25 mouse cellular contexts compared by ENCODE assay signal in genomic region chr8:63112919-63113318, GRCm38 (mm10).
DNase-seq lines count a peak whose midpoint lies in the region; ATAC-seq and TF ChIP-seq lines count a peak whose summit lies in the region.
"Had no signal": no experiment of that assay in that cellular context is flagged by ENCODE, and none has a peak within 500 bp of the region (broad histone marks: within the 10 kb centered on the region; RNA-seq: fewer than 3 reads in every experiment).

No protein-coding gene starts in this region.

- no peak for TF ChIP-seq POLR2A in brain, embryonic 14.5 days (IDR thresholded peaks at IDR 0.05; ENCODE audit: borderline replicate concordance, extremely low read depth, insufficient read depth, insufficient read length, poor library complexity, severe bottlenecking)

- no peak overlapping the region for H3K4me2 ChIP-seq in midbrain, embryonic 14.5 days (ENCODE audit: low read length)
- no peak overlapping the region for H3K4me2 ChIP-seq in midbrain, embryonic 16.5 days (ENCODE audit: low read length)
- no peak overlapping the region for H3K4me2 ChIP-seq in hindbrain, embryonic 14.5 days (replicated peaks)
- no peak overlapping the region for H3K4me2 ChIP-seq in hindbrain, postnatal 0 days (ENCODE audit: low read depth, low read length)
- H3K4me2 ChIP-seq in forebrain, embryonic 13.5 days: no peak overlapping the region
- H3K4me2 ChIP-seq: heart, embryonic 12.5 days; heart, embryonic 15.5 days had no signal

- H3K4me3 ChIP-seq in midbrain, embryonic 14.5 days (replicated peaks; ENCODE audit: low read depth, low read length): no peak overlapping the region
- H3K4me3 ChIP-seq in midbrain, embryonic 16.5 days (ENCODE audit: low read depth, low read length): no peak overlapping the region
- H3K4me3 ChIP-seq in hindbrain, embryonic 14.5 days (replicated peaks; ENCODE audit: low read length): no peak overlapping the region
- H3K4me3 ChIP-seq in hindbrain, postnatal 0 days (ENCODE audit: low read length): no peak overlapping the region
- no peak overlapping the region for H3K4me3 ChIP-seq in forebrain, embryonic 13.5 days
- H3K4me3 ChIP-seq: forebrain, embryonic 10.5 days; heart, embryonic 12.5 days; heart, embryonic 15.5 days had no signal

- no peak overlapping the region for H3K9ac ChIP-seq in midbrain, embryonic 14.5 days (replicated peaks; ENCODE audit: low read length)
- no peak overlapping the region for H3K9ac ChIP-seq in midbrain, embryonic 16.5 days (ENCODE audit: low read depth, low read length)
- no peak overlapping the region for H3K9ac ChIP-seq in hindbrain, embryonic 14.5 days
- no peak overlapping the region for H3K9ac ChIP-seq in hindbrain, postnatal 0 days (replicated peaks; ENCODE audit: low read length)
- no peak overlapping the region for H3K9ac ChIP-seq in forebrain, embryonic 13.5 days
- H3K9ac ChIP-seq: forebrain, postnatal 0 days; heart, embryonic 12.5 days; heart, embryonic 15.5 days had no signal

- no peak for ATAC-seq in midbrain, embryonic 14.5 days (ENCODE audit: low FRiP score, low TSS enrichment)
- ATAC-seq in midbrain, embryonic 16.5 days: no peak
- peak; percentile 75 for ATAC-seq in hindbrain, embryonic 14.5 days (ENCODE audit: low FRiP score)
- peak; percentile 47; the same call in 1 of the 2 replicates for ATAC-seq in hindbrain, postnatal 0 days
- ATAC-seq in forebrain, embryonic 13.5 days: no peak
- ATAC-seq: CD4-positive, CD25-positive, alpha-beta regulatory T cell, adult 4 months; forebrain, embryonic 14.5 days; forebrain, postnatal 0 days; intestine, postnatal 0 days had no signal

- H3K27me3 ChIP-seq in midbrain, embryonic 14.5 days (ENCODE audit: control insufficient read depth, insufficient read depth, low read length): no peaks in the 10 kb centered on the region
- no peaks in the 10 kb centered on the region for H3K27me3 ChIP-seq in midbrain, embryonic 16.5 days (ENCODE audit: control insufficient read depth, insufficient read depth, low read depth, low read length)
- no peaks in the 10 kb centered on the region for H3K27me3 ChIP-seq in hindbrain, embryonic 14.5 days (ENCODE audit: control insufficient read depth, insufficient read depth, low read length)
- H3K27me3 ChIP-seq in hindbrain, postnatal 0 days (ENCODE audit: insufficient read depth, low read length): no peaks in the 10 kb centered on the region
- H3K27me3 ChIP-seq in forebrain, embryonic 13.5 days: no peaks in the 10 kb centered on the region
- H3K27me3 ChIP-seq: heart, embryonic 12.5 days; heart, embryonic 15.5 days had no signal

- no peak overlapping the region for H3K27ac ChIP-seq in midbrain, embryonic 14.5 days (replicated peaks; ENCODE audit: low read depth, low read length)
- H3K27ac ChIP-seq in midbrain, embryonic 16.5 days (ENCODE audit: low read length): no peak overlapping the region
- H3K27ac ChIP-seq in hindbrain, embryonic 14.5 days: no peak overlapping the region
- H3K27ac ChIP-seq in hindbrain, postnatal 0 days: no peak overlapping the region
- H3K27ac ChIP-seq in forebrain, embryonic 13.5 days: no peak overlapping the region
- H3K27ac ChIP-seq: forebrain, embryonic 10.5 days; heart, embryonic 15.5 days had no signal

- no peaks in the 10 kb centered on the region for H3K9me3 ChIP-seq in midbrain, embryonic 14.5 days (ENCODE audit: control insufficient read depth, low read length)
- no peaks in the 10 kb centered on the region for H3K9me3 ChIP-seq in midbrain, embryonic 16.5 days (replicated peaks; ENCODE audit: control insufficient read depth, low read length, poor library complexity, severe bottlenecking)
- no peaks in the 10 kb centered on the region for H3K9me3 ChIP-seq in hindbrain, embryonic 14.5 days (ENCODE audit: control insufficient read depth, low read length)
- no peaks in the 10 kb centered on the region for H3K9me3 ChIP-seq in hindbrain, postnatal 0 days (ENCODE audit: low read length)
- no peaks in the 10 kb centered on the region for H3K9me3 ChIP-seq in forebrain, embryonic 13.5 days (replicated peaks)
- H3K9me3 ChIP-seq: forebrain, embryonic 10.5 days; heart, embryonic 12.5 days; heart, embryonic 15.5 days had no signal

- peak; percentile 8 for DNase-seq in midbrain, embryonic 14.5 days
- DNase-seq in brain, embryonic 14.5 days (ENCODE audit: low read depth): peak; percentile 24
- peak; percentile 34 for DNase-seq in hindbrain, embryonic 14.5 days (ENCODE audit: low spot score)
- no peak for DNase-seq in hindbrain, postnatal 0 days (ENCODE audit: low spot score)
- no peak for DNase-seq in heart, adult 9 months (ENCODE audit: low spot score in 2 of 2)
- no peak for DNase-seq in frontal cortex, postnatal 25 days (ENCODE audit: low spot score in 2 of 2)
- DNase-seq: adrenal gland, adult 2 months; adrenal gland, postnatal 14 days; cerebellum, adult 18-20 months; cerebellum, adult 9-10 months; cerebellum, postnatal 14 days; forebrain, postnatal 0 days; gastrocnemius, postnatal 10 days; gastrocnemius, postnatal 36 days; heart, adult 11 months; heart, postnatal 10 days; heart, postnatal 36 days had no signal

- H3K36me3 ChIP-seq in midbrain, embryonic 14.5 days (ENCODE audit: control insufficient read depth, insufficient read depth, low read length): no peaks in the 10 kb centered on the region
- H3K36me3 ChIP-seq in midbrain, embryonic 16.5 days (ENCODE audit: control insufficient read depth, insufficient read depth, low read length): no peaks in the 10 kb centered on the region
- H3K36me3 ChIP-seq in hindbrain, embryonic 14.5 days (replicated peaks; ENCODE audit: control insufficient read depth, insufficient read depth): no peaks in the 10 kb centered on the region
- no peaks in the 10 kb centered on the region for H3K36me3 ChIP-seq in hindbrain, postnatal 0 days (ENCODE audit: insufficient read depth, low read length)
- H3K36me3 ChIP-seq in forebrain, embryonic 13.5 days (ENCODE audit: poor library complexity, severe bottlenecking): no peaks in the 10 kb centered on the region
- H3K36me3 ChIP-seq: forebrain, embryonic 10.5 days; heart, embryonic 12.5 days; heart, embryonic 15.5 days had no signal

- no peak for TF ChIP-seq CTCF in brain, embryonic 14.5 days (IDR thresholded peaks at IDR 0.05; ENCODE audit: borderline replicate concordance, extremely low read depth, insufficient read depth, insufficient read length)
- no peak for TF ChIP-seq CTCF in hindbrain, postnatal 0 days (IDR thresholded peaks at IDR 0.05; ENCODE audit: low read depth)

- WGBS in midbrain, embryonic 14.5 days: 55% methylated on average over 1 of the region's 1 CpGs
- 66% methylated on average over 1 of the region's 1 CpGs for WGBS in midbrain, embryonic 16.5 days
- WGBS in hindbrain, embryonic 14.5 days: 60% methylated on average over 1 of the region's 1 CpGs
- WGBS in hindbrain, postnatal 0 days: 64% methylated on average over 1 of the region's 1 CpGs
- WGBS in forebrain, embryonic 13.5 days: 61% methylated on average over 1 of the region's 1 CpGs

- H3K4me1 ChIP-seq in midbrain, embryonic 14.5 days (ENCODE audit: control insufficient read depth, insufficient read depth, low read length): no peaks in the 10 kb centered on the region
- no peaks in the 10 kb centered on the region for H3K4me1 ChIP-seq in midbrain, embryonic 16.5 days (ENCODE audit: control insufficient read depth, insufficient read depth, low read length)
- H3K4me1 ChIP-seq in hindbrain, embryonic 14.5 days (replicated peaks; ENCODE audit: control insufficient read depth, insufficient read depth, low read length): no peaks in the 10 kb centered on the region
- no peaks in the 10 kb centered on the region for H3K4me1 ChIP-seq in hindbrain, postnatal 0 days (ENCODE audit: insufficient read depth, low read length)
- H3K4me1 ChIP-seq in forebrain, embryonic 13.5 days: no peaks in the 10 kb centered on the region
- H3K4me1 ChIP-seq: forebrain, embryonic 10.5 days; heart, embryonic 12.5 days; heart, embryonic 15.5 days had no signal

Comparison
In these comparisons a context has a peak if more than half of its experiments do, and no peak if none do; other contexts are left out.
1. DNase-seq: peak in midbrain, embryonic 14.5 days (single experiment), brain, embryonic 14.5 days (single experiment) and hindbrain, embryonic 14.5 days (single experiment); none in hindbrain, postnatal 0 days (single experiment), heart, adult 9 months (0 of 2) and frontal cortex, postnatal 25 days (0 of 2).
2. ATAC-seq: peak in hindbrain, embryonic 14.5 days (single experiment) and hindbrain, postnatal 0 days (single experiment); none in midbrain, embryonic 14.5 days (single experiment), midbrain, embryonic 16.5 days (single experiment) and forebrain, embryonic 13.5 days (single experiment).